ENCODE assay signal across 19 mouse cellular contexts in genomic region chr5:80876600-80876999, GRCm38 (mm10).
"Had no signal": no experiment of that assay in that cellular context is flagged by ENCODE, and none has a peak within 500 bp of the region (broad histone marks: within the 10 kb centered on the region; RNA-seq: fewer than 3 reads in every experiment).

No protein-coding gene starts in this region.

- H3K4me3 ChIP-seq: midbrain, embryonic 10.5 days; midbrain, embryonic 12.5 days; myocyte; neural tube, embryonic 13.5 days; neural tube, embryonic 15.5 days had no signal

- H3K4me1 ChIP-seq: midbrain, embryonic 10.5 days; midbrain, embryonic 12.5 days; neural tube, embryonic 13.5 days; neural tube, embryonic 15.5 days had no signal

- ATAC-seq: midbrain, embryonic 16.5 days had no signal

- H3K9ac ChIP-seq: lung, embryonic 14.5 days; midbrain, embryonic 12.5 days; neural tube, embryonic 13.5 days; neural tube, embryonic 15.5 days had no signal

- H3K27me3 ChIP-seq: midbrain, embryonic 12.5 days; neural tube, embryonic 13.5 days; neural tube, embryonic 15.5 days had no signal

- H3K27ac ChIP-seq: midbrain, embryonic 10.5 days; midbrain, embryonic 12.5 days; neural tube, embryonic 13.5 days; neural tube, embryonic 15.5 days had no signal

- DNase-seq: lung, adult 18-20 months; lung, embryonic 14.5 days; lung, postnatal 10 days; lung, postnatal 4 days; midbrain, embryonic 14.5 days; retina, postnatal 1 day; right cerebral cortex, adult 18-20 months; right cerebral cortex, postnatal 25 days; right cerebral cortex, postnatal 4 days; spleen, adult 18-20 months; thymus, adult 18-20 months; thymus, postnatal 25 days; thymus, postnatal 4 days had no signal

- H3K4me2 ChIP-seq: lung, embryonic 14.5 days; midbrain, embryonic 12.5 days; neural tube, embryonic 13.5 days; neural tube, embryonic 15.5 days had no signal

- H3K36me3 ChIP-seq: midbrain, embryonic 10.5 days; midbrain, embryonic 12.5 days; neural tube, embryonic 13.5 days; neural tube, embryonic 15.5 days had no signal

- H3K9me3 ChIP-seq: midbrain, embryonic 10.5 days; midbrain, embryonic 12.5 days; neural tube, embryonic 13.5 days; neural tube, embryonic 15.5 days had no signal
